Mouse (Mus musculus): ENCODE results near the gene Dnah7b. TPM values are rescaled to one million over a fixed set of nuclear protein-coding genes. Genes with fewer than 3 reads are reported as not detected.
"Not testable (repeated sequence)": the region's sequence is repeated elsewhere in the genome, so short reads cannot be mapped to it uniquely, and the experiment has no call there.

The Dnah7b gene
- not detected in 2 replicates for polyA plus RNA-seq (2012; ENCODE audit: insufficient read depth, insufficient read length, low replicate concordance, missing spikeins)

GRCm38 (mm10) chr1:46066015-46066414, at the start of gene Dnah7b:
Dnah7b (plus strand) TSS chr1:46066315.
- peak within 1 kb of the TSS; percentile 26 for H3K27ac ChIP-seq (ENCODE audit: insufficient read depth, low read depth, low read length)
- H3K4me1 ChIP-seq (ENCODE audit: control insufficient read depth, insufficient read depth, low read length), result peaks cover 5% of the 10 kb centered on the region; the same call in 1 of the 2 replicates
- WGBS, result 19% methylated on average over 1 of the region's 1 CpGs
- TF ChIP-seq CTCF (IDR thresholded peaks at IDR 0.05; ENCODE audit: insufficient read depth, low read depth, low read length) (no peak), POLR2A (IDR thresholded peaks at IDR 0.05; ENCODE audit: insufficient read depth, low read depth, low read length) (no peak)
- H3K4me3 ChIP-seq (ENCODE audit: insufficient read depth, low read depth, low read length), result peak within 1 kb of the TSS; percentile 64

- no peak for TF ChIP-seq CTCF (IDR thresholded peaks at IDR 0.05; ENCODE audit: insufficient read depth, low read depth, low read length)
- no peak for TF ChIP-seq POLR2A (IDR thresholded peaks at IDR 0.05; ENCODE audit: insufficient read depth, low read depth, low read length)
Measured at GRCm38 (mm10) chr1:46018382-46018977, 47.6 kb upstream of the Dnah7b start.

GRCm38 (mm10) chr1:46022262-46022661, 43.9 kb upstream of the Dnah7b start:
- TF ChIP-seq CTCF (IDR thresholded peaks at IDR 0.05; ENCODE audit: insufficient read depth, low read depth, low read length) (no peak), POLR2A (IDR thresholded peaks at IDR 0.05; ENCODE audit: insufficient read depth, low read depth, low read length) (no peak)
- 32% methylated on average over 2 of the region's 2 CpGs for WGBS
- H3K27ac ChIP-seq (ENCODE audit: insufficient read depth, low read depth, low read length), result no peak overlapping the region
- H3K4me1 ChIP-seq (ENCODE audit: control insufficient read depth, insufficient read depth, low read length), result no peaks in the 10 kb centered on the region
- no peak overlapping the region for H3K4me3 ChIP-seq (ENCODE audit: insufficient read depth, low read depth, low read length)

More at GRCm38 (mm10) chr1:46018382-46018977, 47.6 kb upstream of the Dnah7b start:
- Histone ChIP-seq H3K4me3 (ENCODE audit: insufficient read depth, low read depth, low read length) (no peak overlapping the region), H3K4me1 (ENCODE audit: control insufficient read depth, insufficient read depth, low read length) (no peaks in the 10 kb centered on the region), H3K27ac (ENCODE audit: insufficient read depth, low read depth, low read length) (no peak overlapping the region)
- WGBS, result 44% methylated on average over 2 of the region's 2 CpGs

- H3K27ac ChIP-seq (ENCODE audit: insufficient read depth, low read depth, low read length), result no peak overlapping the region
- TF ChIP-seq CTCF (IDR thresholded peaks at IDR 0.05; ENCODE audit: insufficient read depth, low read depth, low read length) (no peak), POLR2A (IDR thresholded peaks at IDR 0.05; ENCODE audit: insufficient read depth, low read depth, low read length) (no peak)
- H3K4me1 ChIP-seq (ENCODE audit: control insufficient read depth, insufficient read depth, low read length), result no peaks in the 10 kb centered on the region
- H3K4me3 ChIP-seq (ENCODE audit: insufficient read depth, low read depth, low read length), result no peak overlapping the region
- 48% methylated on average over 1 of the region's 1 CpGs for WGBS
Measured at GRCm38 (mm10) chr1:46031993-46032555, 34.0 kb upstream of the Dnah7b start.

- Histone ChIP-seq H3K4me3 (ENCODE audit: insufficient read depth, low read depth, low read length) (no peak overlapping the region), H3K4me1 (ENCODE audit: control insufficient read depth, insufficient read depth, low read length) (no peaks in the 10 kb centered on the region), H3K27ac (ENCODE audit: insufficient read depth, low read depth, low read length) (no peak overlapping the region)
- no peak for TF ChIP-seq POLR2A (IDR thresholded peaks at IDR 0.05; ENCODE audit: insufficient read depth, low read depth, low read length)
- no peak for TF ChIP-seq CTCF (IDR thresholded peaks at IDR 0.05; ENCODE audit: insufficient read depth, low read depth, low read length)
Measured at GRCm38 (mm10) chr1:46048188-46048587, 17.9 kb upstream of the Dnah7b start.

- peak overlapping the region; percentile 26 for H3K27ac ChIP-seq (ENCODE audit: insufficient read depth, low read depth, low read length)
- peak overlapping the region; percentile 64 for H3K4me3 ChIP-seq (ENCODE audit: insufficient read depth, low read depth, low read length)
- WGBS, result under 1% methylated on average over 28 of the region's 28 CpGs
Measured at GRCm38 (mm10) chr1:46066484-46067251, 553 bp downstream of the Dnah7b start.

GRCm38 (mm10) chr1:46068787-46069186, 2.7 kb downstream of the Dnah7b start:
- H3K4me3 ChIP-seq (ENCODE audit: insufficient read depth, low read depth, low read length); H3K27ac ChIP-seq (ENCODE audit: insufficient read depth, low read depth, low read length); H3K4me1 ChIP-seq (ENCODE audit: control insufficient read depth, insufficient read depth, low read length): not testable (repeated sequence)
- 44% methylated on average over 3 of the region's 3 CpGs for WGBS

More at GRCm38 (mm10) chr1:46066484-46067251, 553 bp downstream of the Dnah7b start:
- H3K4me1 ChIP-seq (ENCODE audit: control insufficient read depth, insufficient read depth, low read length), result peaks cover 5% of the 10 kb centered on the region; the same call in 1 of the 2 replicates
- TF ChIP-seq CTCF (IDR thresholded peaks at IDR 0.05; ENCODE audit: insufficient read depth, low read depth, low read length) (peak; percentile 24; the same call in 1 of the 2 replicates), POLR2A (IDR thresholded peaks at IDR 0.05; ENCODE audit: insufficient read depth, low read depth, low read length) (0 out of 2 replicates have a peak, but pooled peaks have one; percentile 25)

GRCm38 (mm10) chr1:46077891-46078290, 11.8 kb downstream of the Dnah7b start:
- no peak overlapping the region for H3K27ac ChIP-seq (ENCODE audit: insufficient read depth, low read depth, low read length)
- WGBS, result 97% methylated on average over 2 of the region's 2 CpGs
- no peaks in the 10 kb centered on the region for H3K4me1 ChIP-seq (ENCODE audit: control insufficient read depth, insufficient read depth, low read length)
- TF ChIP-seq POLR2A (IDR thresholded peaks at IDR 0.05; ENCODE audit: insufficient read depth, low read depth, low read length) (no peak), CTCF (IDR thresholded peaks at IDR 0.05; ENCODE audit: insufficient read depth, low read depth, low read length) (no peak)
- no peak overlapping the region for H3K4me3 ChIP-seq (ENCODE audit: insufficient read depth, low read depth, low read length)

- H3K4me1 ChIP-seq (ENCODE audit: control insufficient read depth, insufficient read depth, low read length), result no peaks in the 10 kb centered on the region
- TF ChIP-seq POLR2A (IDR thresholded peaks at IDR 0.05; ENCODE audit: insufficient read depth, low read depth, low read length) (no peak), CTCF (IDR thresholded peaks at IDR 0.05; ENCODE audit: insufficient read depth, low read depth, low read length) (no peak)
- 74% methylated on average over 2 of the region's 2 CpGs for WGBS
- H3K4me3 ChIP-seq (ENCODE audit: insufficient read depth, low read depth, low read length), result no peak overlapping the region
- no peak overlapping the region for H3K27ac ChIP-seq (ENCODE audit: insufficient read depth, low read depth, low read length)
Measured at GRCm38 (mm10) chr1:46100484-46100883, 34.4 kb downstream of the Dnah7b start.

GRCm38 (mm10) chr1:46112606-46113005, 46.5 kb downstream of the Dnah7b start:
- not testable (repeated sequence) for H3K4me3 ChIP-seq (ENCODE audit: insufficient read depth, low read depth, low read length); H3K4me1 ChIP-seq (ENCODE audit: control insufficient read depth, insufficient read depth, low read length); H3K27ac ChIP-seq (ENCODE audit: insufficient read depth, low read depth, low read length)

- not testable (repeated sequence) for H3K4me1 ChIP-seq (ENCODE audit: control insufficient read depth, insufficient read depth, low read length); H3K27ac ChIP-seq (ENCODE audit: insufficient read depth, low read depth, low read length); H3K4me3 ChIP-seq (ENCODE audit: insufficient read depth, low read depth, low read length)
- 89% methylated on average over 2 of the region's 2 CpGs for WGBS
Measured at GRCm38 (mm10) chr1:46117179-46117578, 51.1 kb downstream of the Dnah7b start.
